Mouse (Mus musculus) olfactory bulb, adult 2 months (tissue): ENCODE measurements around the gene Coro1c. TPM values are rescaled to one million over a fixed set of nuclear protein-coding genes. Genes with fewer than 3 reads are reported as not detected.
"Not testable (repeated sequence)": the region's sequence is repeated elsewhere in the genome, so short reads cannot be mapped to it uniquely, and the experiment has no call there.

Source experiments
- H3K27ac ChIP-seq: fragments of 200-500 bp; 2 replicates; pipeline ENCODE4 v1.5.1; 2012; ENCODE audit warnings: low read depth, low read length; ENCODE audit not compliant: insufficient read depth
- H3K4me1 ChIP-seq: fragments of 200-500 bp; 2 replicates; pipeline ENCODE4 v1.6.1; 2012; ENCODE audit warnings: low read length; ENCODE audit not compliant: control insufficient read depth, insufficient read depth
- H3K4me3 ChIP-seq: fragments of 200-500 bp; 2 replicates; pipeline ENCODE4 v1.5.1; 2012; ENCODE audit warnings: mild to moderate bottlenecking, low read depth, low read length, moderate library complexity; ENCODE audit not compliant: insufficient read depth
- CTCF ChIP-seq: fragments of 200-500 bp; IDR thresholded peaks from 2 replicates; pipeline ENCODE4 v1.5.1; 2012; ENCODE audit warnings: low read depth, mild to moderate bottlenecking, low read length, moderate library complexity; ENCODE audit not compliant: insufficient read depth
- POLR2A ChIP-seq: fragments of 200-500 bp; IDR thresholded peaks from 2 replicates; pipeline ENCODE4 v1.6.1; 2012; ENCODE audit warnings: mild to moderate bottlenecking, low read depth, low read length, moderate library complexity; ENCODE audit not compliant: insufficient read depth
- WGBS: fragments of 180-500 bp; shearing (Covaris S2); methylation state at CpG from one replicate; pipeline ENCODE4 v1.1.7; 2018; 5-methylcytosine and 5-hydroxymethylcytosine counted together
- polyA plus RNA-seq: library from polyadenylated mRNA; stranded (reverse); fragments of >200 nt; gene quantifications from 2 replicates; pipeline ENCODE4 v1.2.4, GENCODE M21; 2012; ENCODE audit warnings: low replicate concordance; ENCODE audit not compliant: missing spikeins, insufficient read depth, insufficient read length

Gene Coro1c
- polyA plus RNA-seq, 1 experiment, result not detected

- H3K4me1 ChIP-seq, result peaks cover 12% of the 10 kb centered on the region
- no peak overlapping the region for H3K27ac ChIP-seq
- no peak overlapping the region for H3K4me3 ChIP-seq
- no peak for TF ChIP-seq CTCF
- TF ChIP-seq POLR2A, result no peak
- 53% methylated on average over 11 of the region's 11 CpGs for WGBS
Measured at GRCm38 (mm10) chr5:113815041-113815389, 93.5 kb downstream of the Coro1c start.

DNA sequence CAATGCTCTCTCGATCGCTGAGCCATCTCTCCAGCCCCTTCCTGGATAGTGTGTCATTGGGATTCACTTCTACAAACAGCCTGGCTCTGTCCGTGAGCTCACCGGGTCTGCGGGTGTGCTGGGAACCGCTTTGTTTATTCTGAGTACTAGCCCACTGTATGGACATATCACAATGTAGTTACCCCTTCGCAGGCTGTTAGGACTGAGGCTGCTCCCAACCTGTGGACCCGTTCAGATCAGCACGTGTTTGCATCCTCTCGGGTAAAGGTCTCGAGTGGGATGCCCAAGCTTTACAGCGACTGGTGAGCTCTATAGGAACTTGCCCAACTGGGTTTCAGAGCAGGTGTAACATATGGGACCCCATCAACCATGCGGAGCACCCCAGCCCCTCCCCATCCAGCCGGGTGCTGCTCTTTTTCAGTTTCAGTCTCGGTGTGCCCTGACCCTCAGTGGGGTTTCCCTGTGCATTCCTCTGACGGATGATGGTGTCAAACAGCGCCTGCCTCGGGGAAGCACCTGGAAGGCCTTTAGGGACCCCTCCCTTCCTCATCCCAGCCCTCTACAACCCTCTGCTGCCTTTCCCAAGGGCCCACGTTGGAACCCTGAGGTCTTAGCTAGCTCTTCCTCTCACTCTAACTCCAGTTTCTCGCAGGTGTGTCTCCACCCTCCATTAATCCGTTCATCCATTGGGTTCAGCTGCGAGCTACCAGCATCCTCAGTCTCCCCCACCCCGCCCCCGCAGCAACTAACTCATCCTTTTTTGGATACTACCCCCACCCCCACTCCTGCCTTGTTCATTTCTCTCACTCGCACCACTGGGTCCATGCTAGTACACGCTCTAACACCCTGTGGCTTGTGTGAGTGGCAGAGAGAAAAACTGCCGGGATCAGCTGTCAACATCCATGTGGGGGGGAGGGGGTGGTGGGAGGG is 94.2 kb downstream of the Coro1c start:
- Histone ChIP-seq H3K4me3 (no peak overlapping the region), H3K27ac (no peak overlapping the region), H3K4me1 (peaks cover 12% of the 10 kb centered on the region)
- 37% methylated on average over 27 of the region's 27 CpGs for WGBS
- TF ChIP-seq CTCF (no peak), POLR2A (no peak)

- Histone ChIP-seq H3K4me3 (no peak overlapping the region), H3K27ac (no peak overlapping the region), H3K4me1 (peaks cover 12% of the 10 kb centered on the region)
- TF ChIP-seq POLR2A (no peak), CTCF (no peak)
- 24% methylated on average over 9 of the region's 9 CpGs for WGBS
Measured at GRCm38 (mm10) chr5:113813608-113814007, 95.0 kb downstream of the Coro1c start.

GRCm38 (mm10) chr5:113812638-113813037 is 95.9 kb downstream of the Coro1c start:
- whole genome bisulfite sequencing, result 97% methylated on average over 2 of the region's 2 CpGs

GRCm38 (mm10) chr5:113811824-113812420 is 96.6 kb downstream of the Coro1c start:
- H3K27ac ChIP-seq, H3K4me3 ChIP-seq: not testable (repeated sequence)
- 20% methylated on average over 11 of the region's 12 CpGs for WGBS
- H3K4me1 ChIP-seq, result peaks cover 12% of the 10 kb centered on the region

More at GRCm38 (mm10) chr5:113812638-113813037, 95.9 kb downstream of the Coro1c start:
- no peak overlapping the region for H3K27ac ChIP-seq
- peaks cover 12% of the 10 kb centered on the region for H3K4me1 ChIP-seq
- no peak for TF ChIP-seq POLR2A
- TF ChIP-seq CTCF, result no peak
- H3K4me3 ChIP-seq, result no peak overlapping the region

DNA sequence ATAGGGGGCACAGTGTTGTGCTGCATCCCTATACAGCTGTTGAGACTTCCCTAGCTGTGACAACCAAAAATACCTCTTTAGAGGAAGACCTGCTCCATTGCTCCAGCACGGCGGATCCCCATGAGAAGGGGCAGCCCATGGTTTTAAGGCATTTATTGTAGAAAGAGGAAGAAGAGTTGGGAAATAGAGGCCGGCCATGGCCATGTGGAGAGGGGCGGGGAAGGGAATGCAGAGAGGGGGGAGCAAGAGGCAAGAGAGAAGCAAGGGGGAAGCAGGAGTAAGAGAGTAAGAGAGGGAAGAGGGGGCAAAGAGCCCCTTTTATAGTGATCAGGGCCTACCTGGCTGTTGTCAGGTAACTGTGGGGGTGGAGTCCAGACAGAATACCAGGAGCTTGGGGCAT is 98.4 kb downstream of the Coro1c start:
- Histone ChIP-seq H3K4me1 (peaks cover 5% of the 10 kb centered on the region), H3K4me3 (no peak overlapping the region), H3K27ac (no peak overlapping the region)
- WGBS, result 90% methylated on average over 4 of the region's 4 CpGs
- no peak for TF ChIP-seq POLR2A
- TF ChIP-seq CTCF, result no peak

DNA sequence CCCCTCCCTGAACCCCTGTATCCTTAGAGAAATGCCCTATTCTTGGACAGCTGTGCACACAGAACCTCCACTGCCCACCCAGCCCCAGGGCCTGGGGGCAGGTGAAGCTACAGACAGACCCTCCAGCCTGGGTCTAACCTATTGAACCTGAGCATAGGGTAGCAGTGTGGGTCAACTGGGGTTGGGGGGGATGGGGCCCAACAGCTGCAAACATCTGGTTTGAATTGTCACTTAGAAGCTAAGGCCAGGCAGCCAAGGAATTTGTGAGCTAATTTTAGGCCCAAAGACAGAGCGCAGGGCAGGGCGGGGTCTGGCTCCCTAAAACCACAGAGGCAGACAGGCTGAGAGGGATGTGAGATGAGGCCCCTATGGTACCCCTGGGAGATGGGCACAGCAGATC is 100.4 kb downstream of the Coro1c start:
- H3K27ac ChIP-seq, result no peak overlapping the region
- no peaks in the 10 kb centered on the region for H3K4me1 ChIP-seq
- TF ChIP-seq POLR2A, result no peak
- TF ChIP-seq CTCF, result no peak
- 95% methylated on average over 2 of the region's 2 CpGs for WGBS
- no peak overlapping the region for H3K4me3 ChIP-seq

GRCm38 (mm10) chr5:113807712-113808111 is 100.8 kb downstream of the Coro1c start:
- Histone ChIP-seq H3K4me3 (no peak overlapping the region), H3K4me1 (no peaks in the 10 kb centered on the region), H3K27ac (no peak overlapping the region)
- 74% methylated on average over 9 of the region's 9 CpGs for WGBS
- TF ChIP-seq CTCF (no peak), POLR2A (no peak)

GRCm38 (mm10) chr5:113806414-113806813 is 102.1 kb downstream of the Coro1c start:
- Histone ChIP-seq H3K4me3 (no peak overlapping the region), H3K27ac (no peak overlapping the region), H3K4me1 (no peaks in the 10 kb centered on the region)
- 36% methylated on average over 10 of the region's 10 CpGs for WGBS
- TF ChIP-seq CTCF (no peak), POLR2A (no peak)
